Mouse (Mus musculus) cerebellum, postnatal 36 days (tissue): Measurements from ENCODE around the gene Mdn1.

Experiments used
- DNase-seq, 2 experiments: peaks; one replicate each; pipeline ENCODE4 v3.0.0; 2021 to 2022; ENCODE audit warnings: mixed read lengths in 2 of 2

Mdn1 gene

GRCm38 (mm10) chr4:32789020-32789419 lies 132.1 kb downstream of the Mdn1 start:
- no peak for DNase-seq

DNA sequence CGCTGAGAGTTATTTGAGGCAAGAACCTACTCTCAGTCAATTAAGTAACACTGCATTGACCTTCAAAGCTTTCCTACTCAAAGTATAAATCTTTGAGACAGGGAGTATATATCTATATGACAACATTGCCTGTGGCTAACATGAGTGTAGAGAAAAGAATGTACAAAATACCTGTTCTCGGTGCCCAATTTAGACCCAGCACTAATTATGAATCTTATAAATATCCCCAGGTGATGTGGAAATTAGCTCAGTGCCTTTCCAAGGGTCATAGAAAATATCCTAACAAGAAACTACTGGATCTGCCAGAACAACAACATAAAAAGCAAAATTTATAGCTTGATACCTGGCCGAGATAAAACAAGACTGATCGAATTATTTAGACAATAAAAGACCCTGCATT lies 142.1 kb downstream of the Mdn1 start:
- no peak for DNase-seq

DNA sequence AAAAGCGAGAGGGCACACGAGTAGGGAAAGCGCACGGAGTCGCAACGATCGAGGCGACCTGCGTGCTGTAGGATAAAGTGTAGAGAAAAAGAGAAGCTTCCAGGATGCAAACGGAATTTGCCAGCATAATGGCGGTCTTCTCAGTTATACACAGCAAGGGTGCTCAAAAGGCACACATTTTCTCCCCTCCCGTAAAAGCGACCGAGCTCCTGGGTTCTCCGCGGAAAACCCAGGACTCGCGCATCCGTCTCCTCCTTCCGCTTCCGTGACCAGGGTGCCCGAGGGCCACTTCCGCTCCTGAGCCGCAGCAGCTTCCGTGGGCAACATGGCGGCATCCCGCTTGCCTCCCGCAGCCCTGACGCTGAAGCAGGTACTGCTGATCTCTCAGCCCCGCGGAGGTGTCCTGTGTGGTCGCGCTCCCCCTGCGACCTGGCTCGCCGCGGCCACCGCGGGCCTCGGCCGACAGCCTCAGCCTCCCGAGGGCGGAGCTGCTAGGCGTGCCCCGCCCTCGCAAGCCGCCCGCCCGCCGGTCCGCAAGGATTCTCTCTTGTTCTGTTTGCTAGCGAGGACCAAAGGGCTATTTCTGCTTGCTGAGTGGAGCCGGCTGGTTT lies 143.2 kb downstream of the Mdn1 start, which contains the start of gene Lyrm2:
Gene Lyrm2 (plus strand): TSS at position 288 of the 611 bp plus-strand sequence.
- DNase-seq = peak; percentile 84

DNA sequence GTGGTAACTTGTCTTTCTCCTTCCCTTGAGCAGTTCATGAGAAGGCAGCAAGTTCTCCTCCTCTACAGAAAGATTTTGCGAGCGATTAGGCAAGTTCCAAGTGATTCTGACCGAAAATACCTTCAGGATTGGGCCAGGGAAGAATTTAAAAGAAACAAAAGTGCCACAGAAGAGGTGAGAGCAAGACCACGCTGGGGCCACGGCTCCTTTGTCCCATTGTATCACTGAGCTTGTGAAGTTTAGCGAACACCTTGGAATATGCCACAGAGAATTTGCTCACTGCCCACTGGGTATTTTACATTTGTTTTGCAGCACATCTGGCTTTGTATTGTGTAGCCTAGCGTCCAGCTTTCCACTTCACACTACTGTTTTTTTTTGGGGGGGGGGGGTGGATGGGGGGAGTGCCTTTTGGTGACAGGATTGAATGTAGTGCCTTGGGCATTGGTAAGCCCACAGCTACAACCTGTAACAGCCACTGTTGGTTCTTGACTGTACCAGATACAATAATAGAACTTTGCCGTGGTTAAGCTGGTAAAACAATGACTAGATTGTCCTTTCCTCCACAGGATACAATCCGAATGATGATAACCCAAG lies 143.8 kb downstream of the Mdn1 start:
- DNase-seq = no peak

- no peak for DNase-seq
Measured at GRCm38 (mm10) chr4:32817478-32817877, 160.6 kb downstream of the Mdn1 start.

DNA sequence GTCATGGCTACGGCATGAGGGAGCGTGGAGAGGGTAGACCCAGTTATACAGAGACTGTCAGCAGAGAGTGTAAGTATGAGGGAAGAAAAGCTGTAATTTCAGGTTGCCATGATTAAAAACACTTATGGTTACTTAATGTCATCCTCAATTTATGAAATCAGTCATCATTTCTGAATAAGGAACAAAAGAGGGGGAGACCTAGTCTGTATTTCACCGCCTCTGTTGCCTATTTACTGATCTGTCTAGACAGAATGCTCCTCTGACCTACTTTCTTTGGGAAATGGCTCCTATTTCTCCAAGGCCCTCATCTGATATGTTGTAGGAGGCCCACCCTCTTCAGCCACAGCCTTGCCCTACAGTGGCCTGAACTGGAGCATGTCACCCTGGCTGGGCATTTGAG lies 163.8 kb downstream of the Mdn1 start:
- no peak for DNase-seq

DNA sequence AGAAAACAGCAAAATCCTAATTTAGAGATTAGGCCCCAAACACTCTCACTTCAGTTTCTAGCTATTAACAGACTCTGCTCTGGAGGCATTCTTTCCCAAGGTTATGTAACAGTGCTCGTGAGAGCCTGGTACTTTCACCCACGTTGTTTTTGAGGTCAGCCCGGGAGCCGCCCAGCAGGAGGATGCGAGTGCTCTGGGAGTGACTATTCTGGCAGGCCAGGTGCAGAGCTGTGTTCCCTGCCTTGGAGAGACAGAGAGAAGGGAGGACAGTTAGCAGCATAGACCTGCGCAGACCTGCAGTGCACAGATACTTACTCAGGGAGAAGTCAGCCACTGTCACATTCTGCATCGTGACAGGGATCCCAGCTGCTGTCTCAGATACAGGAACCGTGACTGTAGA lies 167.3 kb downstream of the Mdn1 start:
- peak; percentile 21 to 27 for DNase-seq
